9 mouse cellular contexts compared by ENCODE assay signal in the genomic region with DNA sequence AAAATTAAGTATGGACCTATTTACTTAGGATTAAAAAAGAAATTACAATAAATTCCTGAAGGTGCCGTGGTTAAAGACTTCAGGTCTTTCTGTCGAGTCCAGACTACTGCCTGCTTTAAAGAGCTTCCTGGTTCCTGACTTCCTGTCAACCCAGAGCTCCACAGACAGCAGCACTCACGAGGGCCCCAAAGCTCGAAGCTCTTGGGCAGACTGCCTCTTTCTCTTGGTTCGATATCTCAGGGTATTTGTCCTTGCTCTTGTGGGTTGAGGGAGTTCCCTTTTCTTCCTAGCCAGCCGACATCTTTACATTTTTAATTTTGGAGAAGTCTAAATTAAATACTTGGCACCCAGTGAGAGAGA. TPM values are rescaled to one million over a fixed set of nuclear protein-coding genes. Genes with fewer than 3 reads are reported as not detected.
DNase-seq lines count a peak whose midpoint lies in the region; ATAC-seq and TF ChIP-seq lines count a peak whose summit lies in the region.
"Had no signal": no experiment of that assay in that cellular context is flagged by ENCODE, and none has a peak within 500 bp of the region (broad histone marks: within the 10 kb centered on the region; RNA-seq: fewer than 3 reads in every experiment).

No protein-coding gene starts in this region.

- peaks cover 3% of the 10 kb centered on the region; the same call in 1 of the 2 replicates for H3K4me1 ChIP-seq in intestine, embryonic 14.5 days (replicated peaks; ENCODE audit: control insufficient read depth, insufficient read depth, low read length)
- H3K4me1 ChIP-seq in intestine, postnatal 0 days (replicated peaks; ENCODE audit: control insufficient read depth, insufficient read depth, low read length), result 0 out of 2 replicates have a peak, but pooled peaks cover 2% of the 10 kb centered on the region
- peaks cover 22% of the 10 kb centered on the region for H3K4me1 ChIP-seq in embryonic fibroblast, embryonic 13.5 days (ENCODE audit: control insufficient read depth, insufficient read depth, low read length)
- H3K4me1 ChIP-seq in neural tube, embryonic 15.5 days, result peaks cover 4% of the 10 kb centered on the region; the same call in 1 of the 2 replicates
- H3K4me1 ChIP-seq: midbrain, embryonic 15.5 days had no signal

- no peak for DNase-seq in intestine, embryonic 14.5 days (ENCODE audit: low spot score)
- DNase-seq in T-cell, adult 2 months (ENCODE audit: low spot score), result peak; percentile 5
- no peak for DNase-seq in retina, postnatal 1 day

- H3K4me2 ChIP-seq in intestine, embryonic 14.5 days (ENCODE audit: low read length), result 0 out of 2 replicates have a peak overlapping the region, but pooled peaks have one; percentile 13
- no peak overlapping the region for H3K4me2 ChIP-seq in intestine, postnatal 0 days (replicated peaks; ENCODE audit: low read depth)
- H3K4me2 ChIP-seq in neural tube, embryonic 15.5 days, result no peak overlapping the region
- H3K4me2 ChIP-seq: midbrain, embryonic 15.5 days had no signal

- ATAC-seq in intestine, embryonic 14.5 days (replicated peaks; ENCODE audit: low FRiP score, low TSS enrichment, low read depth), result no peak
- ATAC-seq in intestine, postnatal 0 days, result no peak
- ATAC-seq in megakaryocyte, adult 5-6 weeks (ENCODE audit: poor library complexity, severe bottlenecking), result peak; percentile 79
- ATAC-seq in neural tube, embryonic 15.5 days (ENCODE audit: low FRiP score), result no peak
- no peak for ATAC-seq in megakaryocyte-erythroid progenitor cell, adult 5-6 weeks (replicated peaks; ENCODE audit: low FRiP score, low TSS enrichment, poor library complexity, severe bottlenecking)
- ATAC-seq: midbrain, embryonic 15.5 days had no signal

- H3K9ac ChIP-seq in intestine, embryonic 14.5 days (ENCODE audit: low read length), result no peak overlapping the region
- H3K9ac ChIP-seq in intestine, postnatal 0 days (ENCODE audit: low read depth, low read length), result no peak overlapping the region
- no peak overlapping the region for H3K9ac ChIP-seq in neural tube, embryonic 15.5 days (replicated peaks)
- H3K9ac ChIP-seq: midbrain, embryonic 15.5 days had no signal

- no peaks in the 10 kb centered on the region for H3K9me3 ChIP-seq in intestine, embryonic 14.5 days (ENCODE audit: control insufficient read depth, low read length)
- H3K9me3 ChIP-seq in intestine, postnatal 0 days (ENCODE audit: control insufficient read depth), result no peaks in the 10 kb centered on the region
- H3K9me3 ChIP-seq in neural tube, embryonic 15.5 days (replicated peaks), result no peaks in the 10 kb centered on the region
- H3K9me3 ChIP-seq: midbrain, embryonic 15.5 days had no signal

- peak overlapping the region; percentile 38; the same call in 1 of the 2 replicates for H3K27ac ChIP-seq in intestine, embryonic 14.5 days (ENCODE audit: low read depth)
- no peak overlapping the region for H3K27ac ChIP-seq in intestine, postnatal 0 days (ENCODE audit: low read depth, low read length)
- peak overlapping the region; percentile 96 for H3K27ac ChIP-seq in embryonic fibroblast, embryonic 13.5 days (ENCODE audit: insufficient read depth, low read length)
- H3K27ac ChIP-seq in neural tube, embryonic 15.5 days (replicated peaks), result no peak overlapping the region
- H3K27ac ChIP-seq: midbrain, embryonic 15.5 days had no signal

- TF ChIP-seq POLR2A in embryonic fibroblast, embryonic 13.5 days (IDR thresholded peaks at IDR 0.05; ENCODE audit: low read depth, low read length), result no peak

- H3K4me3 ChIP-seq in intestine, embryonic 14.5 days (ENCODE audit: low read depth, low read length), result no peak overlapping the region
- H3K4me3 ChIP-seq in intestine, postnatal 0 days (ENCODE audit: low read depth, low read length), result no peak overlapping the region
- no peak overlapping the region for H3K4me3 ChIP-seq in embryonic fibroblast, embryonic 13.5 days (ENCODE audit: insufficient read depth, low read length)
- H3K4me3 ChIP-seq in neural tube, embryonic 15.5 days (replicated peaks), result no peak overlapping the region
- H3K4me3 ChIP-seq: midbrain, embryonic 15.5 days had no signal

- TF ChIP-seq CTCF in intestine, postnatal 0 days (IDR thresholded peaks at IDR 0.05; ENCODE audit: low read depth), result no peak
- no peak for TF ChIP-seq CTCF in embryonic fibroblast, embryonic 13.5 days (IDR thresholded peaks at IDR 0.05; ENCODE audit: borderline replicate concordance, insufficient read depth, low read length)

- WGBS in intestine, embryonic 14.5 days, result 42% methylated on average over 6 of the region's 6 CpGs
- WGBS in intestine, postnatal 0 days, result 42% methylated on average over 6 of the region's 6 CpGs
- 68% methylated on average over 6 of the region's 6 CpGs for WGBS in neural tube, embryonic 15.5 days

- no peaks in the 10 kb centered on the region for H3K27me3 ChIP-seq in intestine, embryonic 14.5 days (replicated peaks; ENCODE audit: control insufficient read depth, insufficient read depth, low read length)
- H3K27me3 ChIP-seq in intestine, postnatal 0 days (replicated peaks; ENCODE audit: control insufficient read depth, insufficient read depth, low read length), result no peaks in the 10 kb centered on the region
- no peaks in the 10 kb centered on the region for H3K27me3 ChIP-seq in neural tube, embryonic 15.5 days (replicated peaks)
- H3K27me3 ChIP-seq: midbrain, embryonic 15.5 days had no signal

- H3K36me3 ChIP-seq in intestine, embryonic 14.5 days (ENCODE audit: control insufficient read depth, insufficient read depth, low read length), result no peaks in the 10 kb centered on the region
- no peaks in the 10 kb centered on the region for H3K36me3 ChIP-seq in intestine, postnatal 0 days (ENCODE audit: control insufficient read depth, insufficient read depth)
- no peaks in the 10 kb centered on the region for H3K36me3 ChIP-seq in neural tube, embryonic 15.5 days
- H3K36me3 ChIP-seq: midbrain, embryonic 15.5 days had no signal

RNA-seq across cellular contexts. Expression of a gene that starts 48.3 kb away (rescaled TPM):
- polyA plus RNA-seq in intestine, embryonic 14.5 days (2014; fragmentation: Nextera tagmentation; extraction: Ambion mirVana), result 10.5 and 12.1 TPM in 2 replicates
- polyA plus RNA-seq in intestine, postnatal 0 days (2015; fragmentation: Nextera tagmentation; extraction: Ambion mirVana), result 10.3 and 11.1 TPM in 2 replicates
- polyA plus RNA-seq in embryonic fibroblast, embryonic 13.5 days (2011; ENCODE audit: insufficient read length, low read depth, missing spikeins), result 47.3 and 93.9 TPM in 2 replicates
- total RNA-seq in megakaryocyte, adult 5-6 weeks (2015), result 22.5 and 23.9 TPM in 2 replicates
- total RNA-seq in megakaryocyte, adult 5-6 weeks (2017), result 44.6 and 54.5 TPM in 2 replicates
- polyA plus RNA-seq in neural tube, embryonic 15.5 days (2015; fragmentation: Nextera tagmentation; extraction: Ambion mirVana), result 9.7 and 11.2 TPM in 2 replicates
- 35.8 and 41.4 TPM in 2 replicates for total RNA-seq in megakaryocyte-erythroid progenitor cell, adult 5-6 weeks (2014; fragmentation: Nextera tagmentation)
- 43.9 and 65.4 TPM in 2 replicates for total RNA-seq in megakaryocyte-erythroid progenitor cell, adult 5-6 weeks (2017)

Comparison
In these comparisons a context has a peak if more than half of its experiments do, and no peak if none do; other contexts are left out.
1. H3K27ac ChIP-seq: peak in intestine, embryonic 14.5 days (single experiment) and embryonic fibroblast, embryonic 13.5 days (single experiment); none in intestine, postnatal 0 days (single experiment) and neural tube, embryonic 15.5 days (single experiment).